In genomic region chr6:72237035-72237434, GRCm38 (mm10) we compare ENCODE assay signal across 9 mouse cellular contexts. TPM values are rescaled to one million over a fixed set of nuclear protein-coding genes. Genes with fewer than 3 reads are reported as not detected.
DNase-seq lines count a peak whose midpoint lies in the region; ATAC-seq lines count a peak whose summit lies in the region.
"Had no signal": no experiment of that assay in that cellular context is flagged by ENCODE, and none has a peak within 500 bp of the region (broad histone marks: within the 10 kb centered on the region; RNA-seq: fewer than 3 reads in every experiment).

No protein-coding gene starts in this region.

- H3K9me3 ChIP-seq in hindbrain, embryonic 11.5 days (ENCODE audit: control insufficient read depth, low read length) = no peaks in the 10 kb centered on the region
- no peaks in the 10 kb centered on the region for H3K9me3 ChIP-seq in hindbrain, embryonic 12.5 days (replicated peaks)
- no peaks in the 10 kb centered on the region for H3K9me3 ChIP-seq in forebrain, embryonic 14.5 days (replicated peaks; ENCODE audit: control insufficient read depth, low read length)
- H3K9me3 ChIP-seq: neural tube, embryonic 13.5 days had no signal

- H3K4me2 ChIP-seq in hindbrain, embryonic 11.5 days (replicated peaks; ENCODE audit: low read depth, low read length) = no peak overlapping the region
- no peak overlapping the region for H3K4me2 ChIP-seq in hindbrain, embryonic 12.5 days (replicated peaks)
- no peak overlapping the region for H3K4me2 ChIP-seq in forebrain, embryonic 14.5 days (ENCODE audit: low read length)
- H3K4me2 ChIP-seq: neural tube, embryonic 13.5 days had no signal

- peak; percentile 20; the same call in 1 of the 2 replicates for ATAC-seq in hindbrain, embryonic 11.5 days (ENCODE audit: low FRiP score)
- no peak for ATAC-seq in hindbrain, embryonic 12.5 days (ENCODE audit: low FRiP score)
- no peak for ATAC-seq in forebrain, embryonic 14.5 days

- WGBS in hindbrain, embryonic 11.5 days = 1% methylated on average over 5 of the region's 5 CpGs
- WGBS in hindbrain, embryonic 12.5 days = 4% methylated on average over 5 of the region's 5 CpGs
- under 1% methylated on average over 5 of the region's 5 CpGs for WGBS in forebrain, embryonic 14.5 days

- no peak overlapping the region for H3K9ac ChIP-seq in hindbrain, embryonic 11.5 days (ENCODE audit: low read depth, low read length)
- H3K9ac ChIP-seq in hindbrain, embryonic 12.5 days = no peak overlapping the region
- H3K9ac ChIP-seq in forebrain, embryonic 14.5 days (ENCODE audit: low read length) = no peak overlapping the region
- H3K9ac ChIP-seq: neural tube, embryonic 13.5 days had no signal

- peak; percentile 95 for DNase-seq in hindbrain, embryonic 11.5 days (ENCODE audit: low spot score)
- peak; percentile 67 for DNase-seq in c-Kit-positive CD71-positive TER-119-negative erythroid progenitor cells, embryonic 14.5 days (ENCODE audit: low read depth)
- DNase-seq in forebrain, embryonic 14.5 days (ENCODE audit: low spot score) = peak; percentile 93
- DNase-seq in hindlimb bud, embryonic 11.5 days (ENCODE audit: extremely low spot score, low read depth, low spot score) = peak; percentile 96
- peak; percentile 68 to 79 for DNase-seq in left cerebral cortex, postnatal 36 days (ENCODE audit: low spot score in 2 of 2)
- DNase-seq in neural tube, embryonic 10.5 days (ENCODE audit: extremely low spot score, low spot score) = peak; percentile 90
- DNase-seq in telencephalon, adult 2 months (ENCODE audit: low read depth, low spot score) = peak; percentile 55

- no peak overlapping the region for H3K4me3 ChIP-seq in hindbrain, embryonic 11.5 days (ENCODE audit: low read depth, low read length)
- H3K4me3 ChIP-seq in hindbrain, embryonic 12.5 days = no peak overlapping the region
- H3K4me3 ChIP-seq in forebrain, embryonic 14.5 days (ENCODE audit: low read depth, low read length) = no peak overlapping the region
- H3K4me3 ChIP-seq: neural tube, embryonic 13.5 days had no signal

- no peak overlapping the region for H3K27ac ChIP-seq in hindbrain, embryonic 11.5 days (ENCODE audit: low read depth, low read length)
- no peak overlapping the region for H3K27ac ChIP-seq in hindbrain, embryonic 12.5 days
- no peak overlapping the region for H3K27ac ChIP-seq in forebrain, embryonic 14.5 days (ENCODE audit: low read depth, low read length)
- H3K27ac ChIP-seq: neural tube, embryonic 13.5 days had no signal

- no peaks in the 10 kb centered on the region for H3K36me3 ChIP-seq in hindbrain, embryonic 11.5 days (ENCODE audit: control insufficient read depth, insufficient read depth, low read length)
- H3K36me3 ChIP-seq in hindbrain, embryonic 12.5 days = no peaks in the 10 kb centered on the region
- no peaks in the 10 kb centered on the region for H3K36me3 ChIP-seq in forebrain, embryonic 14.5 days (ENCODE audit: control insufficient read depth, insufficient read depth, low read length)
- H3K36me3 ChIP-seq: neural tube, embryonic 13.5 days had no signal

- intact Hi-C loops in left cerebral cortex, postnatal 36 days (cut with DNase I) = loop anchor here (1.0 to 2.0 kb wide), 2 partner anchors 24 to 51 kb away; no protein-coding TSS in a partner anchor

- peaks cover 15% of the 10 kb centered on the region for H3K4me1 ChIP-seq in hindbrain, embryonic 11.5 days (replicated peaks; ENCODE audit: control insufficient read depth, insufficient read depth, low read length)
- H3K4me1 ChIP-seq in hindbrain, embryonic 12.5 days = peaks cover 50% of the 10 kb centered on the region
- peaks cover 9% of the 10 kb centered on the region for H3K4me1 ChIP-seq in forebrain, embryonic 14.5 days (ENCODE audit: control insufficient read depth, insufficient read depth, low read length)

- H3K27me3 ChIP-seq in hindbrain, embryonic 11.5 days (ENCODE audit: control insufficient read depth, insufficient read depth, low read length) = peaks cover 28% of the 10 kb centered on the region; the same call in 1 of the 2 replicates
- H3K27me3 ChIP-seq in hindbrain, embryonic 12.5 days = peaks cover 68% of the 10 kb centered on the region
- H3K27me3 ChIP-seq in forebrain, embryonic 14.5 days (replicated peaks; ENCODE audit: control insufficient read depth, insufficient read depth, low read length) = 0 out of 2 replicates have a peak, but pooled peaks cover 12% of the 10 kb centered on the region

RNA-seq across cellular contexts. Expression of gene Atoh8, which starts 1.7 kb away (rescaled TPM):
- 9.2 and 9.6 TPM in 2 replicates for polyA plus RNA-seq in hindbrain, embryonic 11.5 days (2014; fragmentation: Nextera tagmentation; extraction: Ambion mirVana)
- 12.4 and 13.7 TPM in 2 replicates for polyA plus RNA-seq in hindbrain, embryonic 12.5 days (2016; fragmentation: Nextera tagmentation; extraction: Ambion mirVana)
- 2.2 and 2.5 TPM in 2 replicates for polyA plus RNA-seq in forebrain, embryonic 14.5 days (2014; fragmentation: Nextera tagmentation; extraction: Ambion mirVana)
- total RNA-seq in left cerebral cortex, postnatal 36 days (2021) = 1 to 10 TPM; 1.1 to 1.8 TPM
